Mouse (Mus musculus) embryonic facial prominence, embryonic 15.5 days (tissue): ENCODE results near the gene Ikbip. TPM values are rescaled to one million over a fixed set of nuclear protein-coding genes. Genes with fewer than 3 reads are reported as not detected.

Source experiments
- ATAC-seq: fragments of 200-750 bp; cut with Nextera tagmentation; 2 replicates; pipeline ENCODE4 v1.8.0; 2017; ENCODE audit warnings: low read depth, moderate TSS enrichment; ENCODE audit not compliant: insufficient number of reproducible peaks, low FRiP score, low TSS enrichment
- H3K27ac ChIP-seq: fragments of 300-500 bp; sonication (generic); replicated peaks from 2 replicates; pipeline ENCODE4 v1.5.1; 2015; ENCODE audit warnings: mild to moderate bottlenecking, inconsistent platforms
- H3K27me3 ChIP-seq: fragments of 300-500 bp; sonication (generic); 2 replicates; pipeline ENCODE4 v1.6.1; 2015; ENCODE audit warnings: inconsistent platforms
- H3K36me3 ChIP-seq: fragments of 300-500 bp; sonication (generic); 2 replicates; pipeline ENCODE4 v1.6.1; 2015; ENCODE audit warnings: mild to moderate bottlenecking, inconsistent platforms
- H3K4me1 ChIP-seq: fragments of 300-500 bp; sonication (generic); 2 replicates; pipeline ENCODE4 v1.6.1; 2015; ENCODE audit warnings: inconsistent platforms
- H3K4me2 ChIP-seq: fragments of 300-500 bp; sonication (generic); replicated peaks from 2 replicates; pipeline ENCODE4 v1.6.1; 2015; ENCODE audit warnings: mild to moderate bottlenecking, inconsistent platforms
- H3K4me3 ChIP-seq: fragments of 300-500 bp; sonication (generic); replicated peaks from 2 replicates; pipeline ENCODE4 v1.5.1; 2015; ENCODE audit warnings: mild to moderate bottlenecking, inconsistent platforms
- H3K9ac ChIP-seq: fragments of 300-500 bp; sonication (generic); 2 replicates; pipeline ENCODE4 v1.6.1; 2015; ENCODE audit warnings: inconsistent platforms
- H3K9me3 ChIP-seq: fragments of 300-500 bp; sonication (generic); replicated peaks from 2 replicates; pipeline ENCODE4 v1.6.1; 2016; ENCODE audit warnings: inconsistent platforms
- WGBS: fragments of 180-500 bp; shearing (Covaris S2); methylation state at CpG from one replicate; pipeline ENCODE4 v1.1.7; 2015; 5-methylcytosine and 5-hydroxymethylcytosine counted together
- polyA plus RNA-seq: library from polyadenylated mRNA; unstranded; fragments of >200 nt; fragmentation: Nextera tagmentation; extraction: Ambion mirVana; gene quantifications from 2 replicates; pipeline ENCODE4 v1.2.1, GENCODE M21; 2015

Gene Ikbip
- polyA plus RNA-seq, 1 experiment from 2014 or later = 70.4 TPM

DNA sequence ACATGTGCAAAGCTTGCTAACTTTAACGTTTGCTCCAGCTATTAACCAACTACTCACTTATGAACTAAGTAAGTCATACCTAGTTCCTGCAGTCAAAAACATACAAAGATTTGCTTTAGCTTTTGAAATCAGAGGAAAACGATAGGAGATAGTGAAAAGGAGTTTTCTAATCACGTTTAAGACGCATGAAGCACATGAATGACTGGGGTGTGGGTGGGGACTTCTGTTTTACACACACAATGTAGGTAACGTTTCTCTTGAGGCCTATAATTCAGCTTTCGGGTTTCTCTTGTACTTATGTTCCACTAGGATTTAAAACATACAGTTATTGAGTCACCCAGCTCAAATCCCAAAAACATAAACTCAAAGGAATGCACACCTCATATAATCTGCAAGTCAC, 39.9 kb downstream of the Ikbip start:
- peaks cover 12% of the 10 kb centered on the region for H3K4me1 ChIP-seq
- 0 out of 2 replicates have a peak overlapping the region, but pooled peaks have one; percentile 98 for H3K9ac ChIP-seq
- peaks cover 33% of the 10 kb centered on the region for H3K36me3 ChIP-seq
- H3K27ac ChIP-seq = no peak overlapping the region
- no peak for ATAC-seq
- peak overlapping the region; percentile 99 for H3K4me3 ChIP-seq
- H3K27me3 ChIP-seq = no peaks in the 10 kb centered on the region
- WGBS = 25% methylated on average over 6 of the region's 6 CpGs
- peak overlapping the region; percentile 78 for H3K4me2 ChIP-seq
- no peaks in the 10 kb centered on the region for H3K9me3 ChIP-seq

DNA sequence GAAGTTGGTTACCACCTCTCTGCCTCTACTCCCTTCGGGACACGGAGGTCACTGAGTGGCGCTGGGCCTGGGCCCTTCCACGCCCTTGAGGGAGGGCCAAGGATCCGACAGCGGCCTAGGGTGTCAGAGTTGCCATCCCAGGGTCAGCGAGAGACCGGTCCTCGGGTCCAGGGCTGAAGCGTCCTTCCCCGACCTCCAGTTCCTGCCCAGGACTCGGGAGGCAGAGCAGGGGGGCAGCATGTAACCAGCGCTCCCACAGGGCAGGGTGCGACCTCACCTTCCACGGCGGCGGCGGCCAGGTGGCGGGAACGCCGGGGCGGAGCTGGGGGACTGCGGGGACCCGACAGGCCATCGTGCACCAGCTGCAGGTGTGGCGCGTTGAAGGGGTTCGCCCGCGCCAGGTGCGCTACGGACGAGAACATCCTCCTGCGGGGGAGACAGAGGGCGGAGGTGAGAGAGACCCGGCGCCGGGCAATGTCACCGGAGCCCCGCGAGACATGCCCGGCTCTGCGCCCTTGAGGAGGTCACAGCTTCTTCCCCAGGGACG, 40.6 kb downstream of the Ikbip start:
- H3K4me3 ChIP-seq = peak overlapping the region; percentile 99
- no peaks in the 10 kb centered on the region for H3K27me3 ChIP-seq
- H3K4me2 ChIP-seq = peak overlapping the region; percentile 78
- under 1% methylated on average over 44 of the region's 44 CpGs for WGBS
- H3K9me3 ChIP-seq = no peaks in the 10 kb centered on the region
- peak; percentile 41 for ATAC-seq
- H3K27ac ChIP-seq = peak overlapping the region; percentile 93
- H3K36me3 ChIP-seq = peaks cover 27% of the 10 kb centered on the region
- peak overlapping the region; percentile 98 for H3K9ac ChIP-seq
- H3K4me1 ChIP-seq = peaks cover 12% of the 10 kb centered on the region

DNA sequence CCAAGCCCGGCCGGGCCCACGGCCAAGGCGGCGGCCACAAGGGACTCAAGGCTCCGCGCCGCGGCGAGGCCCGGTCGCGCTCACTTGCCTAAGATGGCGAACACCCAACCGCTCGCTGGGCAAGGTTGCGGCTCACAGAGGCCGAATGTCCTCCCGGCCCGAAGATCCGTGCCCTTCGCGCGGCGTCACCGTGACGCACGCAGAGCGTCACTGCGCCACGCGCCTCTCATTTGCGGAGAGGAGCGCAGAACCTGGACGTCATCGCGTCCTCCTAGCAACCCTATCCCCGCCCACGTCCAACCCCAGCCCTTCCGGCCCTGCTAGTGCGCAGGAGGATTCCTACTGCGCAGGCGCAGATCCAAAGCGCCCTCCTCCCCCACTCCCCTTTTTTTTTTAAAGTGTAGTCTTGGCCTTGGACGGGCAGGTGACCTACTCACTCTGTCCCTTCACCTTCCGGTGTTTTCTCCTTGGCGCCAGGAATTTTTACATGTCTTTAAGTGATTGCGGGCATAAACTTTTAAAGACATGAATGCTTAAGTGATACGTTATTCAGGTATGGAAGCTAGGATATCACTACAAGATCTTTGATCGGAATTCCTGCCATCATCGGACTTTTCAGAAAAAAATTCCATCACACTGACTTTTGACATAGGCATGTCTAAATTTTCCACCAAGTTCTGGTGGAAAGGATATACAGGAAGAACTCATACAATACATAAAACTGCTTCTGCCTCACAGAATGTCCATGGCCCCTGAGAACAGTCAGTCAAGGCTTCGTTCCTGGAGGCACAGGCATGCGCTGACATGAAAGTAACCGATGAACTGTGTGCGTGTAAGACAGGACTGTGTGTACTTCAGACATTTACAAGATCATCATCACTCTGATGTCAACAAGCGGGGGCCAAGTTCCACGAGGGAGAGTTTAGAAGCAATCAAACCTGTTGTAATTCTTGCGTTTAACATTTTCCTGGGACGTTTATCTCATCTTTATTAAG, 41.4 kb downstream of the Ikbip start, which contains the start of gene Slc25a3:
Gene Slc25a3 (minus strand): TSS at position 232 of the 995 bp plus-strand sequence.
- H3K4me3 ChIP-seq = peak within 1 kb of the TSS; percentile 99
- peak within 1 kb of the TSS; percentile 98 for H3K9ac ChIP-seq
- H3K4me1 ChIP-seq = peaks cover 12% of the 10 kb centered on the region
- H3K27ac ChIP-seq = peak within 1 kb of the TSS; percentile 93
- 9% methylated on average over 59 of the region's 59 CpGs for WGBS
- H3K36me3 ChIP-seq = peaks cover 20% of the 10 kb centered on the region
- peak within 1 kb of the TSS; percentile 78 for H3K4me2 ChIP-seq
- no peaks in the 10 kb centered on the region for H3K9me3 ChIP-seq
- peak; percentile 100 for ATAC-seq
- no peaks in the 10 kb centered on the region for H3K27me3 ChIP-seq

DNA sequence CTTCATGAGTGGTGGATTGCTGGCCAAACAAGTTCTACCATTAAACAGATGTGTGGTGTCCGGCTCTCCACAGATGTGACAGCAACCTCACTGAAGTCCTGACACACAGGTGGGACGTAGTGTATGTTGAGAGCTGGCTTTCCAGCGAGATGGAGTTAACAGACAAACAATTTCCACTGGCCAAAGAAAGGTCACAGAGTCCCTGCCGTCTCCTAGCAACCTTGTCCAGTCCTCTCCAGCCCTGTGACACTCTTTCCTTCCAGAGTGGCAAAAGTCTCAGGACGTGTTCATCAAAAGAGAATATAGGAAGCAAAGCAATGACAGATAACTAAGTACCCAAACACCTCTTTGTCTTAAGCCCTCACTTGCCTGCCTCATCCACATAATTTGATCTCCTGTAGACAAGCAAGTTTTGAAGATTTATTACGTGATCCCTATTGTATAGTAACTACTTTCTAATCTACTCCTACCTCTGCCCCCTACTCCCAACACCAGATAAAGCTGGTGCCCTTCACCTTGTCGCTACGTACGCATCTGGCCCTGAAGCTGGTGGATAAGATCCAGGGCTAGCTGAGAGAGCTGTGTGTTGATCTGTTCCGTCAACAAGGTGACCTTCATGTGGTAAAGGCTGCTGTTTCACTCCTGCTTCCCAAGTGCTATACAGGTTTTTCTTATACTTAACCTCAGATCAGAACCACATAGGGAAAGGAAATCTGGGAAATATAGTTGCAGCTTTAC, 44.0 kb downstream of the Ikbip start:
- Histone ChIP-seq H3K4me3 (no peak overlapping the region), H3K9ac (no peak overlapping the region), H3K9me3 (no peaks in the 10 kb centered on the region), H3K4me1 (peaks cover 12% of the 10 kb centered on the region), H3K27ac (no peak overlapping the region), H3K4me2 (no peak overlapping the region), H3K27me3 (no peaks in the 10 kb centered on the region), H3K36me3 (peaks cover 4% of the 10 kb centered on the region; the same call in 1 of the 2 replicates)
- no peak for ATAC-seq
- WGBS = 76% methylated on average over 10 of the region's 10 CpGs

DNA sequence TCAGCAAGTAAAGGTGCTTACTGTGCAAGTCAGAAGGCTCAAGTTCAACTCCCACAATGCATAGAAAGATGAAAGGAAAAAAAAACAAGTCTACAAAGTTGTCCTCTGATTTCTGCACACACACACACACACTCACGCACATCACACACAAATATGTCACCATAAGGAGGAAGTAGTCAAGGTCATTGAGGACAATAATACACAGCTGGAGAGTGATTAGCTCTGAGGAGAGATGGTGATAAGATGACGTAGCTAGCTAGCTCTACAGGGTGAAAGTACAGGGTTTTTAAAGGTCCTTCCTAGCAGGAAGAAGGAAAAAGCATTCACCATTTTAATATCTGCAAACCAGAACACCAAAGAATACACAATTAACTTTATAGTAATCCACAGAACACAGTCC, 44.7 kb downstream of the Ikbip start:
- ATAC-seq = no peak
- no peak overlapping the region for H3K27ac ChIP-seq
- no peak overlapping the region for H3K4me3 ChIP-seq
- H3K4me1 ChIP-seq = peaks cover 6% of the 10 kb centered on the region
- H3K36me3 ChIP-seq = no peaks in the 10 kb centered on the region
- H3K4me2 ChIP-seq = no peak overlapping the region
- WGBS = 72% methylated on average over 2 of the region's 2 CpGs
- H3K9me3 ChIP-seq = no peaks in the 10 kb centered on the region
- H3K9ac ChIP-seq = no peak overlapping the region
- H3K27me3 ChIP-seq = no peaks in the 10 kb centered on the region

DNA sequence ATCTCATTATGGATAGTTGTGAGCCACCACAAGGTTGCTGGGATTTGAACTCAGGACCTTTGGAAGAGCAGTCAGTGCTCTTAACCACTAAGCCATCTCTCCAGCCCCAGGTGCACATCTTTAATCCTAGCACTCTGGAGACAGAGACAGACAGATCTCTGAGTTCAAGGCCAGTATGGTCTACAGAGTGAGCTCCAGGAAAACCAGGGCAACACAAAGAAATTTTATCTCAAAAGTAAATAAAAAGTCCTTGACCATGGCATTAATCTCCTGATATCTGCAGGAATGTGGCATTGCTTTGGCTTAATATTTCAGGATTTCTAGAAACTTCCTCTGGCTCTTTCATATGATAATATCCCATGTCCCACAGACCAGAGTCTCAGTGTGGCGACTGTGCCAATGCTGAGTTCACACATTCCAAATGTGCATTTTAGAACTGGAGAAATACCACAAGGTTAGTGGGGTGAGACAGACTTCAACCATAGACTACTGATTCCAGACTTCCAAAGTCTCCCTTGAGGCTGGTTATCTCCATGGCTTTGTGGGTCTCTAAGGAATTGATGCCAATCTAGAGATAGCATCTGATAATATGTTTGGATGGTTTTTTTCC, 45.9 kb downstream of the Ikbip start:
- ATAC-seq = no peak
- whole genome bisulfite sequencing = 68% methylated on average over 1 of the region's 1 CpGs
- Histone ChIP-seq H3K27me3 (no peaks in the 10 kb centered on the region), H3K9ac (no peak overlapping the region), H3K27ac (no peak overlapping the region), H3K4me1 (no peaks in the 10 kb centered on the region), H3K4me3 (no peak overlapping the region), H3K4me2 (no peak overlapping the region), H3K36me3 (no peaks in the 10 kb centered on the region), H3K9me3 (no peaks in the 10 kb centered on the region)

DNA sequence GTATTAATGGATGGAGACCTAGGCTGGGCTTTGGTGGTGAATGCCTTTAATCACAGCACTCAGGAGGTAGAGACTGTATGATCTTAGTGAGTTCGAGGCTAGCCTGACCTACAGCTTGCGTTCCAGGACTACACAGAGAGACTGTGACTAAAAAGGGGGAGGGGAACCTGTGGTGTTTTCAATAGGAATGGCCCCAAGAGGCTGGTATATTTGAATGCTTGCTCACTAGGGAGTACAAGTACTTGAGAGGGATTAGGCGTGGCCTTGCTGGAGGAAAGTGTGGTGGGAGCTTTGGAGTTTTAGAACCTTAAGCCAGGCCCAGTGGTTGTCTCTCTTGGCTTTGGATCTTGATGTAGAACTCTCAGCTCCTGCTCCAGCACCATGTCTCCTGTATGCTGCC, 48.1 kb downstream of the Ikbip start:
- Histone ChIP-seq H3K27me3 (no peaks in the 10 kb centered on the region), H3K27ac (no peak overlapping the region), H3K4me2 (no peak overlapping the region), H3K9ac (no peak overlapping the region), H3K4me1 (no peaks in the 10 kb centered on the region), H3K9me3 (no peaks in the 10 kb centered on the region), H3K36me3 (no peaks in the 10 kb centered on the region), H3K4me3 (no peak overlapping the region)
- WGBS = 87% methylated on average over 3 of the region's 3 CpGs
- no peak for ATAC-seq

DNA sequence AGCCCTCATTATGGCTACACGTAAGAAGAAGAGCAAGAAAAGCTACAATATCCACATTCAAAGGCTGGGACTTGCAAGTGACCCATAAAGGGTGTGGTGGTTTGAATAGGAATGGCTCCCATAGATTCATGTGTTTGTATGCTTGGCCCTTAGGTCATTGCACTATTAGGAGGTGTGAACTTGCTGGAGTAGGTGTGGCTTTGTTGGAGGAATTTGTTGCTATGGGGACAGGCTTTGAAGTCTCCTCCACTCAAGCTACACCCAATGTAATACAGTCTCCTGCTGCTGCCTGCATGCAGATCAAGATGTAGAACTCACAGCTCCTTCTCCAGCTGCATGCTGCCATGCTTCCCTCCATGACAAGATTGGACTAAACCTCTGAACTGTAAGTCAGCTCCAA, 48.8 kb downstream of the Ikbip start:
- ATAC-seq = no peak
- no peak overlapping the region for H3K4me3 ChIP-seq
- H3K4me1 ChIP-seq = no peaks in the 10 kb centered on the region
- no peak overlapping the region for H3K9ac ChIP-seq
- H3K9me3 ChIP-seq = no peaks in the 10 kb centered on the region
- no peaks in the 10 kb centered on the region for H3K27me3 ChIP-seq
- WGBS = 86% methylated on average over 1 of the region's 1 CpGs
- no peaks in the 10 kb centered on the region for H3K36me3 ChIP-seq
- H3K4me2 ChIP-seq = no peak overlapping the region
- H3K27ac ChIP-seq = no peak overlapping the region

DNA sequence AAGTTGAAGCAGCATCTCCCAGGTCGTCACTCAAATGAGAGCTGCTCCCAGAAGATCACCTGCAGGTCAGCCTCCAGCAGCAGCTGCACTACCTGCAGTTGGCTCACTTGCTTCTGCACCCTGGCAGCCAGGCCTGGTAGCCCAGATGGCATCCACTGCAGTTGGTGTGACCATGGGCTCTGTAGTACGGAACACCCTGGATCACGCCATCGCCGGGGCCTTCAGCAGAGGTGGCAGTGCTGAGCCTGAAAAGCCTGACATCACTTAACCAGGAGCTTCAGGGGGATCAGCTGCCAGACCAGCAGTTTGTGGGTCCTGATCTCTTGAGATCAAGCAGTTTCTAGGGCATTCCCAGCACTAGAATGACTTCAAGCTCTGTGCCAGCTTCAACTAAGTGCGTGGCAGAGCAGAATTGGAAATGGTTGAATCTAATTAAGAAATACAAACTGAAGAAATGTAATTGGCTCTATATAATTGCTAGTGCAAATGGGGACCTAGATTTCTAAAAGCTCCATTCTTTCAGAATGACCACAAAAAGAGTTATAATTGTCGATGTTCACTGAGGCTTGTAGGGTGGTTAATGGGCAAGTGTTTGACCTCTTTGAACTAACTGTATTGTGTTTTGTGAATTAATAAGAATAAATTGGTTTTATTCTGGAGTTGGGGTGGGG, 52.7 kb downstream of the Ikbip start:
- no peak overlapping the region for H3K27ac ChIP-seq
- H3K4me1 ChIP-seq = no peaks in the 10 kb centered on the region
- no peak overlapping the region for H3K4me3 ChIP-seq
- ATAC-seq = no peak
- no peak overlapping the region for H3K4me2 ChIP-seq
- WGBS = 89% methylated on average over 7 of the region's 7 CpGs
- H3K27me3 ChIP-seq = no peaks in the 10 kb centered on the region
- H3K9me3 ChIP-seq = no peaks in the 10 kb centered on the region
- no peaks in the 10 kb centered on the region for H3K36me3 ChIP-seq
- H3K9ac ChIP-seq = no peak overlapping the region

DNA sequence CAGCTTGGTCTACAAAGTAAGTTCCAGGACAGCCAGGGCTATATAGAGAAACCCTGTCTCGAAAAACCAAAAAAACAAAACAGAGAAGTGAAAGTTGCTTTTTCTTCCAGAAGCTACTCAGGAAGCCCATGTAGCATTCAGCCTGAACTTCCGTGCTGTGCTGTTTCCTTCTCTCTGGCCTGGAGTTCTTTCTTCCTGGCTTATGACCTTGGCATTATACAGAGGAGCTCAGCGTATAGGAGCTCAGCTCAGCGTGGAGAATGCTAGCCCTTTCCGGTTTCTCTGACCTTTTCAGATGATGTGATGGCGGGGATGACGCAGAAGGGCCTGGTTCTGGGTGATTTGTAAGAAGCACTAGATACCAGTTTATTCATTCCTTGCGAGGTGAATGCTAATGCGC, 54.7 kb downstream of the Ikbip start:
- H3K9ac ChIP-seq = no peak overlapping the region
- H3K4me1 ChIP-seq = no peaks in the 10 kb centered on the region
- no peaks in the 10 kb centered on the region for H3K27me3 ChIP-seq
- no peaks in the 10 kb centered on the region for H3K36me3 ChIP-seq
- no peaks in the 10 kb centered on the region for H3K9me3 ChIP-seq
- H3K4me3 ChIP-seq = no peak overlapping the region
- H3K4me2 ChIP-seq = no peak overlapping the region
- 81% methylated on average over 9 of the region's 9 CpGs for WGBS
- H3K27ac ChIP-seq = no peak overlapping the region
- ATAC-seq = no peak
